Mouse (Mus musculus): ENCODE data around the gene Ppp1r12c. TPM values are rescaled to one million over a fixed set of nuclear protein-coding genes. Genes with fewer than 3 reads are reported as not detected.
"Not testable (repeated sequence)": the region's sequence is repeated elsewhere in the genome, so short reads cannot be mapped to it uniquely, and the experiment has no call there.

Gene Ppp1r12c
- polyA plus RNA-seq (2017; shearing (Covaris generic)) = 10 to 100 TPM; 19.1 to 23.9 (median 19.4) TPM

DNA sequence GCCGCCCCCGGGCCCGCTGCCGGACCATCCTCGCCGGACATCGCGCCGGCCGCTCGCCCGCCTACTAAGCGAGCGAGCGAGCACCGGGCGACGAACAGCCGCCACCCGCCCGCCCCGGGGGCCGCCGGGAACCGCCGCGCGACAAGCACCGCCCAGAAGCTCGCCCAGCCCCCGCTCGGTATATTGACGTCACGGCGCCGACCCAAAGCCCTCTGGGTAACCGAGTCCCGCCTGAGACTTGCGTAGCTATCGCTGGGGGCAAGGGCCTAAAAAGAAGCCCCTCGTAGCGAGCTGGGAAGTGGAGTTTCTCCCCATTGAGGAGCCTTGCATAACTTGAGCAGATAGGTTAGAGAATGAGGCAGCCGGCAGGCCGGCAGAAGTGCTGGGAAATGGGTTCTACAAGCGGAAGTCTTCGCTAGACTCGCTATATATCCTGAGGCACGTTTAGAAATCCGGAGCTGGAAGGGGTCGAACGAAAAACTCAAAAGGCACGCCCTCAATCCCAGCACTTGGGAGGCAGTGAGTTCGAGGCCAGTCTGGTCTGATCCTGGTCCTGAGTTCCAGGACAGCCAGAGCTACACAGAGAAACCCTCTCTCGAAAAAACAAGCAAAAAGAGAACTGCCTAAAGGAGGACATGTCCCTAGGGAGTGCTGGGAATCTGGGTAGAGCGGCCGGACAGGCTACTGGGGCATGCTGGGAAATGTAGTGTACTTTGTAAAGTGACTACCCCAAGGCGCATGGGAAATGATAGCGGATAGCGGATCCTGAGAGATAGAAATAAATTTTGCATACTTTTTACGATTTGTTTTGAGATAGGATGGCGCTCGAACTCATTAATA lies at the start of gene Ppp1r12c:
TSS of gene Ppp1r12c (minus strand) at position 123 of the 840 bp plus-strand sequence.
- peak; percentile 88 for ATAC-seq

DNA sequence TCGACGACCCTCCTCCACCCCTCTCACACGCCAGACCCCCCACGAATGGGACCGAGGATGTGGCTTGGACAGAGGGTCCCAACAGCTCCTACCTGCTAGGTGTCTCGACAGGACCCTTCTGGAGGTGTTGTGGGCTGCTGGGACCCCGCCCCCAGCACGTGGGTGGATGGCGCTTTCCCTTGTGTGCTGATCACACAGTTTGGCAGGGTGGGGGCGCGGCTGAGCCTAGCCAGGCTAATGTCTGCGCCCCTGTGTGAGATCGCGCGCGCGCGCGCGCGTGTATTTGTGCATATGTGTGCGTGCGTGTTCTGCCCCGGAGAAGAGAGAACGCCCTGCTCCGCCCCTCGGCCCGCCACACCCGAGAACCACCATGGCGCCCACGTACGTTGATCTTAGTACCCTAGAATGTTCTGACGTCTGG lies 45.8 kb upstream of the Ppp1r12c start, which contains the start of gene Syt5:
TSS of gene Syt5 (minus strand) at position 321 of the 421 bp plus-strand sequence.
- ATAC-seq = peak; percentile 17

DNA sequence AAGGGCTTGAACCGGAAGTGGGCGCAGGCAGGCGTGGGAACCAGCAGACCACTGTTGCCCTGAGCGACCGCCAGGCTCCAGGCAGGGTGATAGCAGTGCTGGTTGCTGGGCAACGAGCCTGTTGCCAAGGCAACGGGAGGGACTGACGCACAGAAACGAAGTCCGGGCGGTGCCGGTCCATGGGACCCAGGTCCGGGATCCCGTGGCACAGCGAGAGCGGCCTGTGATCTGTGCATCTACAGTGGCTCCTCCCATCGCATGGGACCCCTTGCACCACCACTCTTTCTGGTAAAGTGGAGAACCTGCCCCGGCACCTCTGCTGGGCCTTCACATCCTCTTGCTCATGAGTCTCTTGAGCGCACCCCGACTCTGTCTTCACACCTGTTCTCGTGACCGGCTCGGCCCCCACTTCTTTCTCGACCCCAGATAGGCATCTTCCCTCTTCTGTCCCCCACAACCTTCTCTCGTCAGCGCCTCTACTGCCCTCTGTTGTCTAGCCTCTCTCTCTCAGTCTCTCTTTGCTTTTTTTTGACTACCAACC lies 45.2 kb upstream of the Ppp1r12c start:
- ATAC-seq = no peak

DNA sequence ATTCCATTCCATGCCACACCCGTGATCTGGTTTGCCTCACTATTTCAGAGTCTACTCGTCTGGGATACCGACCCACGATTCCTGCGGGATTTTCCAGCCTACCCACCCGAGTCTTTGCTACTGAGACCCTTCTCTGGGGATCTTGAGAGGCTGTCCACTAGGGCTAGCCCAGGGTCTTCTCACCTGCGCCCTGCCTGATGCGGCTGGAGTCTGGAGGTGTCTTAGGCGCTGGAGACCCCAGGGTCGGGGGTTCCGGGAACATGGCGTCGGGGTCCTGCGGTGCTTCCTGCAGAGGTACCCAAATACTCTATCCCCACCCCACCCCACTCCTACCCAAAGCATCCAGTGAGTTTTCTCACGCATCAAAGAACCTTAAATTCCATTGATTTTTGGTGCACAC lies 44.6 kb upstream of the Ppp1r12c start:
- ATAC-seq = no peak

DNA sequence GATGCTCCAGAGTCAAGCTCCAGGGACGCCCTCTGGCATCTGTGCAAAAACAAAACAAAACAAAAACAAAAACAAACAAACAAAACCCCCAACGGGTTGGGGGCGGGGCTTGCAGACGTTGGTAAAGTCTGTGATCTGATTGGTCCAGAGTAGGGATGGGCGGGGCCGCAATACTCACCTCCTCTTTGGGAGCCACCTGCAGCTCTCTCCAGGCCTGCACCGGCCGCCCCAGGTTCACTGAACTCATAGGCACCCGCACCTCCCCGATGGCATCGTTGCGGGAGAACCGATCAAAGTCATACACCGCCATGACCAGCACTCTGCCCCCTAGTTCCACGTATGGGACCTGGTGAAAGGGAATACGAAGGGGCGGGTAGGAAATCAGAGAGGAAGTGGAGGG lies 40.5 kb upstream of the Ppp1r12c start:
- no peak for ATAC-seq

DNA sequence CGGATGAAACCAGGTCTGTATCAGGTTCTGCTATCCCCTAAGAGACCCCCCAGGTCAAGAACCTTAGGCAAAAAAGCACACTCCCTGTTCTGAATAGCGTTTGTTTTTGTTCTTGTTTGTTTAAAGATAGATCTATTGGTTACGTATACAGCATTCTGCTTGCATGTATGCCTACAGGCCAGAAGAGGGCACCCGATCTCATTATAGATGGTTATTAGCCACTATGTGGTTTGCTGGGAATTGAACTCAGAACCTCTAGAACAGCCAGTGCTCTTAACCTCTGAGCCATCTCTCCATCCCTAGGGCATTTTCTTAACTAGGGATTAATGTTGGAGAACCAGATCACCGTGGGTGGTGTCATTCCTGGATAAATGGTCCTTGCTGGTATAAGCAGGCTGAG lies 39.9 kb upstream of the Ppp1r12c start:
- ATAC-seq = no peak

DNA sequence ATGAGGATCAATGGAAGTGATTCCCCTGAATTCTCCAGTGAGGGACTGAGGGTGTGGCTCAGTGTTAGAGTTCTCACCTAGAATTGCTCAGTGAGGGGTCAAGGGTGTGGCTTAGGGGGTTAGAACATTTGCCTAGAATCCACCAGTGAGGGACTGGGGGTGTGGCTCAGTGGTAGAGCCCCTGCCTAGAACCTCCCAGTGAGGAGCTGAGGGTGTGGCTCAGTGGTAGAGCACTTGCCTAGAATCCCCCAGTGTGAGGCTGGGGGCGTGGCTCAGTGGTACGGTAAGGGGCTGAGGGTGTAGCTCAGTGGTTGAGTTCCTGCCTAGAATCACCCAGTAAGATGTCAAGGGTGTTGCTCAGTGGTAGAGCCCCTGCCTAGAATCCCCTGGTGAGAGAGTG lies 37.5 kb upstream of the Ppp1r12c start:
- ATAC-seq = no peak

DNA sequence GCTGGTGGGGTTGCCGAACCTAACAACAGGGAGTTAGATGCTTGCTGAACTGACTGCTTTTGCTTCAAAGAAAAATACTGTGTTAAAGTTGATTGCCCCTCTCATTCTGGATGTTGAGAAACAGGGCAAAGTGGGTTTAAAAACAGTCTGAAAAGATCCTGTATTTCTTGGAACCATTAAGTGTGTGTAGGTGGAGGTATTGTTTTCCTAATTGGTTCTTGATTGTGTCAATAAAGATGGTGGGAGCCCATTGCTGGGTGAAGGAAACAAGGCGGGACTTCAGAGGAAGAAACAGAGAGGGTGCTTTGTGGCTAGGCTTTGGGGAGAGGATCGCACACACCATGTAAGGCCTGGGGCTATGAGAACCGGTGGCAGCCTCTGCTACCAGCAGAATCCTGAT lies 35.7 kb upstream of the Ppp1r12c start:
- no peak for ATAC-seq

DNA sequence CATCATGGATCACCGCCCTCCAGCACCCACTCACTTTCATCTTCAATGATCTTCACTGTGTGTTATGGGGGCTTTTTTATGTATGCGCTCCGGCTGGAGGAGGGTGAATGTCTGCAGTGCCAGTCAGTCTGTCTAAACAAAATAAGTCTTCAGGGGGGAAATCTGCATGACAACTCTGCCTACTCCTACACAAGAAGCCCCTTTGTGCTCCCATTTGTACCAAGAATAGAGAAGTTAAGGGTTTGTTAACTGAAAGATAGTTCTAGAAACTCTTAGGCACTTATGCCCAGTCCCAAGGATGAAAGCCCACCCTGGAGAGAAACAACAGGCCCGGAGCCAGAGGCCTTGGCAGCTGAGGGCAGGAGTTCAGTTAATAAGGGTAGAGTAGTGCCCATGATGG lies 34.9 kb upstream of the Ppp1r12c start:
- no peak for ATAC-seq

DNA sequence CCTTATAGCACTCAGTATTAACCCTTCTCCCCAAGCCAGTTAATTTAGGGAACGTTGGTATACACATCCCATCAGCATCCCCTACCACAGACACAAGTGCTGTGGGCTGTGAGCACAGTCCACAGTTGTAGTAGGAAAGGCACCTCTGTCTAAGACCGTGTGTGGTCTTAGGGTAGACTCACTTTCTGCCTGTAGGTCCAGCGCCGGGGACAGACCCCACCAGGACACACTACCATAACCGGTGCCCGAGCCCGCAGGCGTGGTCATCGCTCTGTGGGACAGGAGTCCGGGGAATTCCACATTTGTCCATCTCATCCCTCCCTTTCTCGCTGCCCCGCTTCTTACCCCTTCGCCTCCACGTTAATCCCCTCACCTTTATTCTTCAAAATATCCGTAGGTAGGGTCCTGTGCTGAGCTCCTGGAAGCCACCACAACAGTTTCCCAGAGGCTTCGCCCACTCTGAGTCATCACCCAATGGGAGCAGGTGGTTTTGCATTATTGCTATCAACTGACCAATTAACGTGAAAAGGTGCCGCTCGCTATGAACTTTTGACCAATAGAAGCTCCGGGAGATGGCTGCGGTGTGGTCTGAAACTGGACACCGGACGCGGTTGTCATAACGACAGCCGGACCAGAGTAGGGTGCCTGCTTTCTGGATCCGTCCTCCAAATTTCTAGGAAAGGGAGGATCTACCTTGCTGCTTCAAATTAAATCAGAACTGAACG lies 30.7 kb upstream of the Ppp1r12c start, which contains the start of gene Dnaaf3:
TSS of gene Dnaaf3 (minus strand) at position 449 of the 725 bp plus-strand sequence.
- ATAC-seq = no peak

DNA sequence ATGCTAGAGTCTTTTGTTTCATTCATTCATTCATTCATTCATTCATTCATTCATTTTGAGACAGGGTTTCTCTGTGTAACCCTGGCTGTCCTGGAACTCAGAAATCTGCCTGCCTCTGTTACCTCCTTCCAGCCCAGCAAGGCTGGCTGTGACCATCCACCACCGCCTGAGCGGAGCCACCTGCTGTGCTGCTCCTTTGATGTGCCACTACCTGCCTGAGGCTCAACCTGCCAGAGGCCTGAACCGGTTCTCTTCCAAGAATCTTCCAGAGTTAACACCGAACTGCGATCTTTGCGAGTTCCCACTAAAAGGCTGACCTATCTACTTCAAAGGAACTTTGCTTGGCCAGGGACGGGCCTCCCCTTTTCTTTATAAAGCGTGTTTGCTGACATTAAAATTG lies 28.7 kb upstream of the Ppp1r12c start:
- not testable (repeated sequence) for ATAC-seq

DNA sequence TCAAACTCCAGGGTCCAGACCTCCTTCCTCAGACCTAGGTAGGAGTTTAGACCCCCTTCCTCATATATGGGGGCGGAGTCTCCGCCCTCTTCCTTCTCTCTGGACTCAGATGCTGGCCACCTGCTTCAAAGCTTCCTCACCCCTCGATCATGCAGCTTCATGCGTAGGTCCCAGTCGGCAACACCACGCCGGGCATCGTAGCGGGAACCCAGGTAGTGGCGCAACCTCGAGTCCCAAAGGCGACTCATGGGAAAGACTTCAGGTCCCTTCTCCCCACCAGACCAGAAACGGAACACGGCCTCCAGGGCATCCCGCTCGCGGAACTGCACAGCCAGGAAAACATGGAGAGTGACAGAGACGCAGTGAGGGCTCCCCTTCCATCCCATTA lies 25.8 kb upstream of the Ppp1r12c start:
- no peak for ATAC-seq

DNA sequence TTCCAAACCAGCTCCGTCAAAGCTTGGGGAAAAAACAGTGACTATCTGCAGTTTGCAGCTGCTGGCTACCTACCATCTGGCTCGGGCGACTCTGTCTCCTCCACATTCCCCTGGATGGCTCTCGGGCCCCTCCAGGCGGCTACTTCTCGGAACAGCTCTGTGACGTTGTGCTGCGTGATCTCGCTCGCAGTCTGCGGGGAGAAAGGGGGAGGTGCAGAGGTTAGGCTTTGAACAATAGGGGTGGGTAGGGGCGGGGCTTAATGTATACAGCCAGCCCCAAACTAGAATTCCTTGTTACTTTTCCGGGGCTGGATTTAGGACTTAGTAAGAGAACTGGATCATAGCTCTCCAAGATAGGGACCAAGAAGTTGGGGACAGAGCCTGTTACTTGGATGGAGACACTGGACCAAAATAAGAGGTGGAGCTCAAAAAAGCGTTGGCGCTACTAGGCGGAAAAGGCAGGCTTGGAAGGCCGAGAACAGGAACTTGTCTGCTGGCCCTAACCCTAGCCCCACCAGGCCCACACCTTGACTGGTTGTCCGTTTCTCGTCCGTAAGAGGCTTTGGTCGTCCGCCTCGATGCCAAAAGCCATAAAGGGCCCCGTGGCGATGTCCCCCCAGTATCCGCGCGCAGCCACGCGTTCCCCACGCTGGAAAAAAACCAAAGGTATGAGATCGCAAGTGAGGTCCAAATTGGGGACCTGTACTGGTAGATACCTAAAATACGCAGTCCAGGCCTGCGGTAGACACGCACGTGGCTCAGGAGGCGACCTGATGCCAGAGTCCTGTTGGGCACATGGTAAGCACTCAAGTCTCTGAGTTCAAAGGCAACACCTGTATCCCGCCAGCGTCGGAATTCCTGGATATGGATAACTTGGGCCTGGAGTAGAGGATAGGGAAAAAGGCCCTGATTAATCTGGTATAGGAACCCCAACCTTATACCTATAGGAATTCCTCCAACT lies 25.1 kb upstream of the Ppp1r12c start:
- peak; percentile 98 for ATAC-seq

DNA sequence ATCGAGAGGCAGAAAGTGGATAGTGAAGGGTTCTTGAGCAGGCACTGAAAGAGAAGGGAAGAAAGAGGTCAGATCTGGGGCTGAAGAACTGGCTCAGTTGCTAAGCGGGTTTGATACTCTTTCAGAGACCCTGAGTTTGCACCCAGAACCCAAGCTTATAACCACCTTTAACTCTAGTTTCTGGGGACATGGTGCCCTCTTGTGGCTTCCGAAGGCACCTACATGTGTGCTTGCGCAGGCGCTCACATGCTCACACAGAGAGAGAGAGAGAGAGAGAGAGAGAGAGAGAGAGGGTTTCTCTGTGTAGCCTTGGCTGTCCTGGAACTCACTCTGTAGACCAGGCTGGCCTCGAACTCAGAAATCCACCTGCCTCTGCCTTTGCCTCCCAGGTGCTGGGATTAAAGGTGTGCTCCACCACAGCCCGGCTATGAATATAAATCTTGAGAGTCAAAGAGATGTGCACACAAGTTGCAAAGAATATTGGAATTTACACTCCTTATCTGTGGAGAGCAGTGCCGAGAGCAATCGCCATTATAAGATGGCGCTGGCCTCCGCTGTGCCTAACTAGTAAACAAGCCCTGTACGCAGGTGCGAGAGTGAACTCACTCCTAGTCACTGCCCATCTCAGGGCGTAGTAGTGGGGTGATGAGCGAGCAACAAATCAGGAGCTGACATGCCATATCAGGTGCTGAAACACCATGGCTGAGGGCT lies 22.9 kb upstream of the Ppp1r12c start, which contains the start of gene Tnni3:
TSS of gene Tnni3 (minus strand) at position 18 of the 711 bp plus-strand sequence.
- ATAC-seq = peak; percentile 45

DNA sequence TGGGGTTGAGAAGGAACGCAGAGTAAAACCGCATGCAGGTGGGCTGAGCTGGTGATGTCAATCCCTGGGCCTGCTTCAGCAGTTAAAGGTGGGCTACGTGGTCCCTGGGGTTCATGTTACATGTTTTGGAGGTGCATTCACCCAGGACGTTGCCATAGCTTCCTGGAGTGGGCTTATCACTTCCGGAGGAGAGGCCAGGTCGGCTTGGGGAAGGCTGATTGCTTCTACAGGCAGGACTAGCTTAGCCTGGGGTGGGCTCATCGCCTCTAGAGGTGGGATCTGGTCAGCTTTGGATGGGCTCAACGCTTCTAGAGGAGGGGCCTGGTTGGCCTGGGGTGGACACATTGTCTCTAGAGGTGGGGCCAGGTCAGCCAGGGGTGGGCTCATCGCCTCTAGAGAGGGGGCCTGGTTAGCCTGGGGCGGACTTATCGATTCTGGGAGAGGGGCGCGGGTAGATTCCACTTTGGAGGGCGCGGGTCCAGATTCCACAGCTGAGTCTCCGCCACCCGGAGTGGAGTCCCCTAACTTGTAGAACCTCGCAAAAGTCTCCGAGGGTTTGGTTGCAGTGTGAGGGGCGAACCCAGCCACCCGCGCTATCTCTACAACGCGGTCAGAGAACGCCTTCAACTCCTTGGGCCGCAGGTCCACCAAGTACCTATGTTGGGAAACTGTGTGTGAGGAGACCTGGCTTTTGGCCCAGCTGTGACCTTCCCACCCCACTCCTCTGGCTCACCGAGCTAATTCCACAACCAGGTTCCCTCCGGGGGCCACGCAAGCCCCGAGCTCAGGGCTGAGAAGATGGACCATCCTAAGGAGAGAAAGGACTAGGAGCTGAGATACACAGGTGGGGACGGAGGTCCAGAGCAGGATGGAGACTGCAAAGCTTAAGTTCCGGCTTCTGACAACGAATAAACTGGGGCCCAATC lies 22.0 kb upstream of the Ppp1r12c start:
- no peak for ATAC-seq

DNA sequence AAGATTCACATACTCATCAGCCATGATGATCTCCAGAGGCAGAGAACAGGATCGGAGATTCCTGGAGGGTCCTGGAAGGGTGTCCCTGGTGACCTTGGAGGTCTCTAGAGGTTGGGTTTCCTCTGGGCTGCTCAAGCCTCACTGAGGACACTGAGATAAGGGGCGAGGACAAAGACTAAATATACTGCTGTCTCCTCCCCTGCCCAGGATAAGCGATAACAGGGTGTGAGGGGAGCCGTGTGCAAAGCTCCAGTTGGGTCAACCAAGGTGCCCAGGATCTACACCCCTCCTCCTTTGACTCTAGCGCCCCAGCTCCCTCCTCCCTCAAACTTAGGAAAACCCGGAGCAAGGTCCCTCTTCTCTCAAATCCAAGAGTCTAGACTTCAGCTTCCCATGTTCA lies 20.8 kb upstream of the Ppp1r12c start:
- no peak for ATAC-seq

DNA sequence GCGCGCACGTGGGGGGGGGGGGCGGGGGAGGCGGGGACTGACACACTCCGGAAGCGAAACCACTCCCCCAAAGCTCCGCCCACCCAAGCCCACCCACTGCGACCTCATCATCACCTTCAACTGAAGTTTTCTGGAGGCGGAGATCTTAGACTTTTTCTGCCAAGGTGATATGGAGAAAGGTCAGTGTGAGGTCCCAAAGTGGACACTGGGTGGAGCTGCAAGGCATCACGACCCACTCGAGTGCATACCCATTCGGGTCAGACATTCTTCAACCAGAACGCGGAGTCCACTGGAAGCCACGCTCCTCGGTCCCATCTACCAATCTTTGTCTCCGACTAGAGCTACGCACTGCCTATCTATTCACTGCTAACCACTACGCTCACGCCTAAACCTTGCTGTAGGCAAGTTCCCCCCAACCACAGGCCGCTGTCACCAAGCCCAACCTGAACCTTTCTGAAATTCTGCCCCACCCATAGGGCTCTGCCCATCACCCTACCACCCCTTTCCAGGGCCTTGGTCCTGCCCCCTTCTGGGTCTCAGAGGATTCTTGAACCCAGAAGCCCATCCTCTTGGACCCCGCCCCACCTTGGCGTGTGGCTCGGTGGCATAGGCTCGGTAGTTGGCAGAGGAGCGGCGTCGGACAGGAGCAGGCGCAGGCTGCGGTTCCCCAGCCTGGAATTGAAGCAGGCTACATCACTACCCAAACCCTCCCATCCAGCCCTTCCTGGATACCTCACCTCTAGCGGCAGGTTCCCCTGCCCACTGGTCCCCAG lies 19.9 kb upstream of the Ppp1r12c start:
- no peak for ATAC-seq

DNA sequence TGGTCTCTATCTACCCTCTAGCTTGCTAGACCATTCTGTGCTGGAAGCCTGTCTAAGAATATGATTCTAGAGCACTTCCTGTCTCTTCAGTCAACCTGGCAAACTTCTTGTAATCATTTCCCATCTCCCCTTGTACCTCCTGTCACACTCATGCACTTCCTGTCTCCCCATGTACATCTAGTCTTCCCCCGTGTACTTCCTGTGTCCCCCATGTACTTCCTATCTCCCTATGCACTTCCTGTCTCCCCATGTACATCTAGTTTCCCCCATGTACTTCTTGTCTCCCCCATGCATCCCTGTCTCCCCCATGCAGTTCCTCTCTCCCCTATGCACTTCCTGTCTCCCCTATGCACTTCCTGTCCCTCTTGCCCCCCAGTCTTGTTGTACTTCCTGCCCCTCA lies 17.0 kb upstream of the Ppp1r12c start:
- ATAC-seq = peak; percentile 85

DNA sequence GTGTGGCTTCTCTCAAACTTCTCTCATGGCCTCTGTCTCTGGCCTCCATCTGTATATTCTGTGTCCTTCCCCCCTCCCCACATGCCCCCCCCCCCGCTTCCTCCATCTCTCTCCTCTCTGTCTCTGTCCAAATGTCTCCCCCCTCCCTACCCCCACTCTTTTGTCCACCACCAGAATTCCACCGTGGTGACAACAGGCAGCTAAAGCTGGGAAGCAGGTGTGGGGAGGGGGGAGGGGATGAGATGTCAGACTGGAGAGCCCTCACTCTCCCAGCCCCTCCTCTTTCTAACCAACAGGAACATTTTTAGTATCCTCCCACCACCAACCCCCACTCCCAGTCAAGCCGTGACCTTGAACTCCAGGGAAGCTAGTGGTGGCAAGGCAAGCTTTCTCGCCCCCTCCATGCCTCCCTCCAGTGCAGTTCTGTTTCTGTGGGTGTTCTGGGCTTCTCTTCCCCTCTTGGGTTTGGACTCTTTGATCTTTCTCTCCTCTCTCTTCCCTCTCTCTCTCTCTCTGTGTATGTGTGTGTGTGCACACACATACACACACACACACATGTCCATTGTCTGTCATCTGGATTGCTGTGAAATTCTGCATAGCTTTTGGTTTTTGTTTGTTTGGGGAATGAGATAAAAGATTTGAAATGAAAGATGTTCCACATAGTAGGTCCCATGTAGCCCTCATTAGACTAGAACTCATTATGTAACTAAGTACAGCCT lies 15.0 kb upstream of the Ppp1r12c start, which contains the start of gene Tnnt1:
TSS of gene Tnnt1 (minus strand) at position 51 of the 719 bp plus-strand sequence.
- ATAC-seq = no peak
